Mouse (Mus musculus) adrenal gland, postnatal 14 days (tissue): Measurements from ENCODE around the gene Hoxa13. TPM values are rescaled to one million over a fixed set of nuclear protein-coding genes. Genes with fewer than 3 reads are reported as not detected.
A peak's percentile ranks its signal among the peaks of the same experiment; 100 is the strongest.

ENCODE experiments used
- DNase-seq: peaks from one replicate; pipeline ENCODE4 v3.0.0; 2021; ENCODE audit warnings: mixed read lengths
- total RNA-seq: library from RNA; stranded (reverse); gene quantifications from 2 replicates; pipeline ENCODE4 v1.2.3, GENCODE M21; 2021

Gene Hoxa13
- total RNA-seq, 1 experiment from 2014 or later: not detected

GRCm38 (mm10) chr6:52251177-52251879 is 9.4 kb downstream of the Hoxa13 start:
- no peak for DNase-seq

GRCm38 (mm10) chr6:52249826-52250225 is 10.9 kb downstream of the Hoxa13 start:
- DNase-seq: no peak

GRCm38 (mm10) chr6:52249415-52249738 is 11.3 kb downstream of the Hoxa13 start:
- DNase-seq: no peak

- DNase-seq: no peak
These were observed 11.9 kb downstream of the Hoxa13 start for GRCm38 (mm10) chr6:52248638-52249414.

GRCm38 (mm10) chr6:52247766-52248637 is 12.7 kb downstream of the Hoxa13 start:
- no peak for DNase-seq

GRCm38 (mm10) chr6:52246916-52247315 is 13.8 kb downstream of the Hoxa13 start:
- no peak for DNase-seq

- DNase-seq: no peak
These were observed 14.3 kb downstream of the Hoxa13 start for GRCm38 (mm10) chr6:52246403-52246803.

GRCm38 (mm10) chr6:52245757-52246142 is 14.9 kb downstream of the Hoxa13 start, which contains the start of gene Hoxa11:
TSS of gene Hoxa11 (minus strand) at chr6:52245810.
- no peak for DNase-seq

- no peak for DNase-seq
These were observed 15.5 kb downstream of the Hoxa13 start for GRCm38 (mm10) chr6:52245040-52245756.

GRCm38 (mm10) chr6:52244471-52245039 is 16.1 kb downstream of the Hoxa13 start:
- no peak for DNase-seq

- DNase-seq: no peak
These were observed 17.0 kb downstream of the Hoxa13 start for GRCm38 (mm10) chr6:52243681-52244121.

GRCm38 (mm10) chr6:52242801-52243332 is 17.8 kb downstream of the Hoxa13 start:
- no peak for DNase-seq

GRCm38 (mm10) chr6:52241001-52241621 is 19.6 kb downstream of the Hoxa13 start:
- no peak for DNase-seq

- DNase-seq: peak; percentile 90
These were observed 20.2 kb downstream of the Hoxa13 start, which contains the start of gene Hoxa10 for GRCm38 (mm10) chr6:52240389-52241000. TSS of gene Hoxa10 (minus strand) at chr6:52240854.

GRCm38 (mm10) chr6:52239625-52240388 is 20.9 kb downstream of the Hoxa13 start:
- no peak for DNase-seq

GRCm38 (mm10) chr6:52238976-52239375 is 21.7 kb downstream of the Hoxa13 start:
- DNase-seq: no peak

GRCm38 (mm10) chr6:52238155-52238545 is 22.5 kb downstream of the Hoxa13 start:
- no peak for DNase-seq

GRCm38 (mm10) chr6:52237346-52238154 is 23.1 kb downstream of the Hoxa13 start:
- no peak for DNase-seq

GRCm38 (mm10) chr6:52236806-52237205 is 23.9 kb downstream of the Hoxa13 start:
- no peak for DNase-seq
